Mouse (Mus musculus) midbrain, embryonic 12.5 days (tissue): Measurements from ENCODE around the gene Gm17657. TPM values are rescaled to one million over a fixed set of nuclear protein-coding genes. Genes with fewer than 3 reads are reported as not detected.
A peak's percentile ranks its signal among the peaks of the same experiment; 100 is the strongest.

ENCODE experiments used
- ATAC-seq: fragments of 200-750 bp; cut with Nextera tagmentation; 2 replicates; pipeline ENCODE4 v1.8.0; 2017; ENCODE audit warnings: low read depth, moderate TSS enrichment, moderate library complexity; ENCODE audit not compliant: low FRiP score
- H3K27ac ChIP-seq: fragments of 300-500 bp; sonication (generic); replicated peaks from 2 replicates; pipeline ENCODE4 v1.5.1; 2016; ENCODE audit warnings: mild to moderate bottlenecking
- H3K27me3 ChIP-seq: fragments of 300-500 bp; sonication (generic); 2 replicates; pipeline ENCODE4 v1.6.1; 2016; ENCODE audit warnings: mild to moderate bottlenecking
- H3K36me3 ChIP-seq: fragments of 300-500 bp; sonication (generic); 2 replicates; pipeline ENCODE4 v1.6.1; 2016
- H3K4me1 ChIP-seq: fragments of 300-500 bp; sonication (generic); 2 replicates; pipeline ENCODE4 v1.6.1; 2016
- H3K4me2 ChIP-seq: fragments of 300-500 bp; sonication (generic); replicated peaks from 2 replicates; pipeline ENCODE4 v1.6.1; 2016; ENCODE audit warnings: mild to moderate bottlenecking, moderate library complexity
- H3K4me3 ChIP-seq: fragments of 300-500 bp; sonication (generic); 2 replicates; pipeline ENCODE4 v1.5.1; 2016; ENCODE audit warnings: mild to moderate bottlenecking
- H3K9ac ChIP-seq: fragments of 300-500 bp; sonication (generic); replicated peaks from 2 replicates; pipeline ENCODE4 v1.6.1; 2016; ENCODE audit warnings: mild to moderate bottlenecking, moderate library complexity
- H3K9me3 ChIP-seq: fragments of 300-500 bp; sonication (generic); 2 replicates; pipeline ENCODE4 v1.6.1; 2016; ENCODE audit warnings: mild to moderate bottlenecking
- WGBS: fragments of 180-500 bp; shearing (Covaris S2); methylation state at CpG from one replicate; pipeline ENCODE4 v1.1.7; 2016; 5-methylcytosine and 5-hydroxymethylcytosine counted together
- polyA plus RNA-seq: library from polyadenylated mRNA; unstranded; fragments of >200 nt; fragmentation: Nextera tagmentation; extraction: Ambion mirVana; gene quantifications from 2 replicates; pipeline ENCODE4 v1.2.1, GENCODE M21; 2016

The Gm17657 gene
- polyA plus RNA-seq, result not detected in 2 replicates

DNA sequence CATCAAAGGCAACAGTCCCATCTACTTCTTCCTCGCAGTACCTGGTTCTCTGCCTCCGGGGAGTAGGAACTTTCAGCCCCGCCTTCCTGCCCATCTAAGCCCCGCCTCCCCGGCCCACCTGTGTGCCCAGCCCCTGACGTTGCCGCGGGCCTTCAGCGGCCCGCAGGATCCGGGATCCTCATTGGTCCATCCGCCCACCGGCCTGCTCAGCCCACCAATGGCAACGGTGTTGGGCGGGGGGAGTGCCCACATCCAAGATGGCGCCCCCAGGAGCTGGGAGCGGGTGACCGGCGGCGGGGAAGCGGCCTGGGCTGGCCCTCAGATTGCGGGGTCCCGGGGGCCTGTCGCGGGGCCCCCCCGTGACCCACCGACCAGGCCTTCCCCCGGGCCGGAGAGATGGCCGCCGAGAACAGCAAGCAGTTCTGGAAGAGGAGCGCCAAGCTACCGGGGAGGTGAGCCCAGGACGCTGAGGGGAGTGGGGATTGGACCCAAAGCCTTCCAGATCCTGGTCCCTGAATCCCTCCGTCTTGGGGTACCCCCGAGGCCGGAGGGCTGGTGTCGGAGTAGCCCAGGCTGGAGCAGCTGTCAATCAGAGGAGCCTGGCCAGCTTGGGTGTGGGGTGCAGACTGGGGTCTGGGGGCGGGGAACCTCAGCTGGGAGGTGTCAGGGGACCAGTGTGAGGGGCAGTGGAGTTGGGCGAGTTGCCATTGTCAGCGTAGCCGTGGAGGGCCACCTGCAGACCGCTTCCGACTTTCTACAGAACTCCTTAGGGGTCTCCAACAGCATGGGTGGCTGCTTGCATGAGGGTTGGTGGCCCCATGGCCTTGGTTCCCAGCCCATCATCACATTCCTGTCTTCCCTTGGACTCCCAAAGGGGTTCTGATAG lies at the start of gene Gm17657, which contains the start of gene Tbc1d22b:
Gene Gm17657, minus strand, starts transcription at position 96 of the 886 bp plus-strand sequence.
Gene Tbc1d22b, plus strand, starts transcription at position 243 of the 886 bp plus-strand sequence.
- ATAC-seq, result peak; percentile 99
- Histone ChIP-seq H3K9ac (peak within 1 kb of the TSS; percentile 97), H3K27me3 (peaks cover 6% of the 10 kb centered on the region; the same call in 1 of the 2 replicates), H3K4me3 (peak within 1 kb of the TSS; percentile 88), H3K9me3 (no peaks in the 10 kb centered on the region), H3K36me3 (no peaks in the 10 kb centered on the region), H3K27ac (no peak within 1 kb of the TSS), H3K4me2 (peak within 1 kb of the TSS; percentile 96), H3K4me1 (peaks cover 16% of the 10 kb centered on the region)
- under 1% methylated on average over 44 of the region's 44 CpGs for WGBS

DNA sequence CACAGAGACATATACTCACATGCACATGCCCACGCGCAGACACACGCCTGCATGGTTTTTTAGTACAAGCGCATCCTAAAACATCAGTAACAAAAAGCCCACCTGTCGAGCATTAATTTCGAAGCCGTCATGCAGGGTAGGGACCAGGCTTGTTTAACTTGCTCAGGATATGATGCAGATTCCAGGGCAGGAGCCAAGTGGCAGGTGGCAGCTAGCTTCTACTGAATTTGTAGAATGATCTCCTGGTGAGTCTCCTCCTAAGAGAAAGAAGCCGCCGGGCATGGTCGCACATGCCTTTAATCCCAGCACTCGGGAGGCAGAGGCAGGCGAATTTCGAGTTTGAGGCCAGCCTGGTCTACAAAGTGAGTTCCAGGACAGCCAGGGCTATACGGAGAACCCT lies 49.6 kb upstream of the Gm17657 start:
- H3K4me2 ChIP-seq, result no peak overlapping the region
- H3K9me3 ChIP-seq, result no peaks in the 10 kb centered on the region
- no peak for ATAC-seq
- H3K4me1 ChIP-seq, result peaks cover 15% of the 10 kb centered on the region
- H3K27me3 ChIP-seq, result no peaks in the 10 kb centered on the region
- peaks cover 73% of the 10 kb centered on the region for H3K36me3 ChIP-seq
- no peak overlapping the region for H3K27ac ChIP-seq
- no peak overlapping the region for H3K9ac ChIP-seq
- WGBS, result 94% methylated on average over 14 of the region's 14 CpGs
- no peak overlapping the region for H3K4me3 ChIP-seq

GRCm38 (mm10) chr17:29596771-29597132 lies 47.3 kb upstream of the Gm17657 start:
- no peak for ATAC-seq
- Histone ChIP-seq H3K36me3 (peaks cover 64% of the 10 kb centered on the region), H3K27ac (peak overlapping the region; percentile 43; the same call in 1 of the 2 replicates)

GRCm38 (mm10) chr17:29595891-29596770 lies 46.7 kb upstream of the Gm17657 start:
- ATAC-seq, result no peak
- Histone ChIP-seq H3K27me3 (no peaks in the 10 kb centered on the region), H3K4me2 (no peak overlapping the region), H3K4me3 (no peak overlapping the region), H3K27ac (0 out of 2 replicates have a peak overlapping the region, but pooled peaks have one; percentile 43), H3K9ac (peak overlapping the region; percentile 34; the same call in 1 of the 2 replicates), H3K36me3 (peaks cover 59% of the 10 kb centered on the region), H3K4me1 (peaks cover 15% of the 10 kb centered on the region), H3K9me3 (no peaks in the 10 kb centered on the region)
- 81% methylated on average over 15 of the region's 15 CpGs for WGBS

More at GRCm38 (mm10) chr17:29596771-29597132, 47.3 kb upstream of the Gm17657 start:
- H3K27me3 ChIP-seq, result no peaks in the 10 kb centered on the region
- no peak overlapping the region for H3K4me3 ChIP-seq
- H3K9me3 ChIP-seq, result no peaks in the 10 kb centered on the region
- 80% methylated on average over 13 of the region's 13 CpGs for WGBS
- H3K4me2 ChIP-seq, result no peak overlapping the region
- H3K4me1 ChIP-seq, result peaks cover 15% of the 10 kb centered on the region
- H3K9ac ChIP-seq, result 0 out of 2 replicates have a peak overlapping the region, but pooled peaks have one; percentile 34

DNA sequence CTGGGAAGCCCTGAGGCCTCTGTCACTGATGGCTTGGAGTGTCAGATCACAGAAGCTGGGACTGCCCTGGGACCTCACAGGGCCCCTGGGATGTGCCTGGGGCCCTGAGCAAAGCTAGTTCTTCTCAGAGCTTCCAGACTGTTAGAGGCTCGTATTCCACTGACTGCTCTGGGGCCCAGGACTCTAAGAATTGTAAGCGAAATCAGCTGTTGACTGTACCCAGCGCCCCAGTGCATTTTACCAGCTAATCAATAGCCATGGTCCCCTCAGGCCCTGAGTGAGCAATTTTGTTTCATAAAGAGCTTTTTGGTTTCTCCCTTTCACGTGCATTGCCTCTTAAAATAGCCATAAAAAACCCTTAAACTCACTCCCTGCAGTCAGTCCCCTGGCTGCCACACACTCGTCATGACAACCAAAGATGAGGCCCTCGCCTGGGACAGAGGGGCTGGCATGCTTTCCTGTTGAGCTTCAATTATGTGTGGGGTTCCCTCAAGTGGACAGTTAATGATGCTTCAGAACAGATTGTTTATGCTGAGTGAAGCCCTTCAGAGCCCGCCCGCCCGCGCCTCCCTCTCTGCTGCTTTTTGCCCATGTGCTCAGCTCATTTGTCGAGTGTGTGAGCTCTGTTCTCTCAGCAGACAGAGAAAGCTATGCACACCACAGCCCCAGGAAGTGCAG lies 39.9 kb upstream of the Gm17657 start:
- peak; percentile 34; the same call in 1 of the 2 replicates for ATAC-seq
- H3K27ac ChIP-seq, result peak overlapping the region; percentile 60
- no peak overlapping the region for H3K4me3 ChIP-seq
- H3K27me3 ChIP-seq, result no peaks in the 10 kb centered on the region; the same call in 1 of the 2 replicates
- H3K4me2 ChIP-seq, result no peak overlapping the region
- no peaks in the 10 kb centered on the region for H3K9me3 ChIP-seq
- peaks cover 15% of the 10 kb centered on the region for H3K4me1 ChIP-seq
- H3K9ac ChIP-seq, result no peak overlapping the region
- WGBS, result 47% methylated on average over 11 of the region's 11 CpGs
- peaks cover 29% of the 10 kb centered on the region for H3K36me3 ChIP-seq

DNA sequence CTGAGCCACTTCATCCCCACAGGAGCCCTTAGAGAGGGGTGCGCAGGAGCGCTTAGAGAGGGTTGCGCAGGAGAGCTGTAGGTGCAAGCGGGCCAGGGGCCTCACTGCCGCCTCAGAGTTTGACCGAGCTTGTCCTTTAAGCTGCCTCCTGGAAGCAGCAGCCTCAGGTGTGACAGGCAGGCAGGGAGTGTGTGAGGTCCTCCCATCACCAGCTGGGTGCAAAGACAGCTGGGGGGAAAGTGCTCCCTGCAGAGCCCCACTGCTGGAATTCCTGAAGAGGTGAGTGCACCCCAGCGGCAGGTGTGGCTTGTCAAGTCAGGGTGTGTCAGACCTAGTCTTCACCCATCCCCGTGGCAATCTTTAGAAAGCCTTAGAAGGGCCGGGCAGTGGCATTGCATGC lies 37.5 kb upstream of the Gm17657 start:
- Histone ChIP-seq H3K27me3 (no peaks in the 10 kb centered on the region; the same call in 1 of the 2 replicates), H3K4me3 (no peak overlapping the region), H3K27ac (no peak overlapping the region), H3K9ac (no peak overlapping the region), H3K36me3 (peaks cover 39% of the 10 kb centered on the region), H3K4me1 (peaks cover 15% of the 10 kb centered on the region), H3K4me2 (no peak overlapping the region), H3K9me3 (no peaks in the 10 kb centered on the region)
- WGBS, result 90% methylated on average over 9 of the region's 9 CpGs
- no peak for ATAC-seq

DNA sequence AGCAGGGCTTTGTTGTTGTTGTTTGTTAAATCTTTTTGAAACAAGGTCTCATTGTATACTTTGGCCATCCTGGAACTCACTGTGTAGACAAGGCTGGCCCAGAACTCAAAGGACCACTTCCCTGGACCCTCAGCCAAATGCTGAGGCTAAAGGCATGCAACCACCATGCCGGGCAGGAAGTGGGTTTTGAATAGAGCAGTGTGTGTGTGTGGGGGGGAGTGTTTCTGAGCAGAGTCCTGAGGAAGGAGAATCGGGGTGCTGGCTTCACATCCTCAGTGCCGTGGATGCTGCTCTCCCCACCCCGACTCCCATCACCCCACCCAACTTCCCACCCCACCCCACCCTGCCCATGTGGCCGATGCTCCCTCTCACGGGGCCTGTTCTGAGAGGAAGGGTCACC lies 36.0 kb upstream of the Gm17657 start:
- no peak overlapping the region for H3K4me3 ChIP-seq
- H3K9ac ChIP-seq, result no peak overlapping the region
- no peak overlapping the region for H3K27ac ChIP-seq
- ATAC-seq, result no peak
- peaks cover 15% of the 10 kb centered on the region for H3K4me1 ChIP-seq
- H3K27me3 ChIP-seq, result no peaks in the 10 kb centered on the region; the same call in 1 of the 2 replicates
- H3K36me3 ChIP-seq, result peaks cover 51% of the 10 kb centered on the region
- H3K4me2 ChIP-seq, result no peak overlapping the region
- no peaks in the 10 kb centered on the region for H3K9me3 ChIP-seq
- WGBS, result 90% methylated on average over 6 of the region's 6 CpGs

GRCm38 (mm10) chr17:29584737-29585136 lies 35.3 kb upstream of the Gm17657 start:
- 82% methylated on average over 3 of the region's 3 CpGs for WGBS
- ATAC-seq, result no peak
- Histone ChIP-seq H3K36me3 (peaks cover 55% of the 10 kb centered on the region), H3K4me3 (no peak overlapping the region), H3K9me3 (no peaks in the 10 kb centered on the region), H3K4me1 (peaks cover 12% of the 10 kb centered on the region), H3K27ac (no peak overlapping the region), H3K27me3 (no peaks in the 10 kb centered on the region; the same call in 1 of the 2 replicates), H3K9ac (no peak overlapping the region), H3K4me2 (no peak overlapping the region)

GRCm38 (mm10) chr17:29584306-29584705 lies 34.9 kb upstream of the Gm17657 start:
- 83% methylated on average over 5 of the region's 5 CpGs for WGBS
- no peaks in the 10 kb centered on the region; the same call in 1 of the 2 replicates for H3K27me3 ChIP-seq
- no peak overlapping the region for H3K4me2 ChIP-seq
- ATAC-seq, result no peak
- H3K9ac ChIP-seq, result no peak overlapping the region
- peaks cover 57% of the 10 kb centered on the region for H3K36me3 ChIP-seq
- H3K27ac ChIP-seq, result no peak overlapping the region
- no peak overlapping the region for H3K4me3 ChIP-seq
- H3K4me1 ChIP-seq, result peaks cover 8% of the 10 kb centered on the region
- H3K9me3 ChIP-seq, result no peaks in the 10 kb centered on the region

- WGBS, result 85% methylated on average over 5 of the region's 5 CpGs
- no peaks in the 10 kb centered on the region for H3K9me3 ChIP-seq
- no peak overlapping the region for H3K4me2 ChIP-seq
- no peak overlapping the region for H3K27ac ChIP-seq
- H3K4me3 ChIP-seq, result no peak overlapping the region
- H3K4me1 ChIP-seq, result peaks cover under 1% of the 10 kb centered on the region; the same call in 1 of the 2 replicates
- no peak overlapping the region for H3K9ac ChIP-seq
- no peaks in the 10 kb centered on the region; the same call in 1 of the 2 replicates for H3K27me3 ChIP-seq
- ATAC-seq, result no peak
- H3K36me3 ChIP-seq, result peaks cover 63% of the 10 kb centered on the region
Observed at GRCm38 (mm10) chr17:29583569-29583968, 34.1 kb upstream of the Gm17657 start.

GRCm38 (mm10) chr17:29579579-29580126 lies 30.2 kb upstream of the Gm17657 start:
- Histone ChIP-seq H3K9me3 (no peaks in the 10 kb centered on the region), H3K4me2 (no peak overlapping the region), H3K4me3 (no peak overlapping the region), H3K4me1 (no peaks in the 10 kb centered on the region), H3K36me3 (peaks cover 83% of the 10 kb centered on the region), H3K27me3 (no peaks in the 10 kb centered on the region), H3K27ac (no peak overlapping the region), H3K9ac (no peak overlapping the region)
- WGBS, result 76% methylated on average over 4 of the region's 4 CpGs
- ATAC-seq, result no peak
